Mouse (Mus musculus) activated CD4-positive, CD25-positive, alpha-beta regulatory T cell, adult 4 months (primary cell): ENCODE results near the gene Plxdc1. TPM values are rescaled to one million over a fixed set of nuclear protein-coding genes. Genes with fewer than 3 reads are reported as not detected.

Experiments
- ATAC-seq: one replicate; pipeline ENCODE4 v1.8.0; 2017
- polyA plus RNA-seq, 2 experiments: library from polyadenylated mRNA; unstranded; fragments of 100-300 nt; shearing (Covaris generic); gene quantifications; one replicate each; pipeline ENCODE4 v1.2.1; 2017

Plxdc1 gene
- polyA plus RNA-seq, 2 experiments from 2014 or later, result 5.8 to 6.4 TPM

DNA sequence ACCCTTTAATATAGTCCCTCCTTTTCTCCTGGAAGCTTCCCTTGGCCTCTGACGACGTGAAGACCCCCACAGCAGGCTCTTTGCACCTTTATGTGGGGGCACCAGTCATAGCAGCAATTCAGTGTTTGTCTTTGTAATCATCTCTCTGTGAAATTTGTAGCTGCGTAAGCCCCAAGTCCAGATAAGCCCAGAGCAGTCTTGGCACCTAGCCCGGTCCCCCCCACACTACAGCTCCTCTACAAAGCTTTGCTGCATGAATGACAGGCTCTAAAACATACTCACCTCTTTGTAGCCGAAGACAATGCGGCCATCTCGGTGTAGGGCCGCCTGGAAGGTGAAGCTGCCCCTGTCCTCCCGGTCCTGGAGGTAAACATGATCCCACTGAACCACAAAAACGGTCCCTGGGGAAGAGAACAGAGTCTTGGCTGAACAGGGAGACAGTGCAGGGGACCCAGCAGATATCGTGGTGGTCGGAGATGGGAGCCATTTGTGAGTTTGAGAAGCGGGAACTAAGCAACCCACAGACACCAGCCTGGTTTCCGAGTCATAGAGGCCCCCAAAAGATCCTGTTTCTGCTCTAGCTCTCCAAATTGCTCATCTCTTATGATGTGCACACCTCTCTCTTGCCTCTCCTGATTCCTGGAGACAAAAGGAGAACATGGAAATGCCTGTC, 31.6 kb downstream of the Plxdc1 start:
- ATAC-seq, result no peak

DNA sequence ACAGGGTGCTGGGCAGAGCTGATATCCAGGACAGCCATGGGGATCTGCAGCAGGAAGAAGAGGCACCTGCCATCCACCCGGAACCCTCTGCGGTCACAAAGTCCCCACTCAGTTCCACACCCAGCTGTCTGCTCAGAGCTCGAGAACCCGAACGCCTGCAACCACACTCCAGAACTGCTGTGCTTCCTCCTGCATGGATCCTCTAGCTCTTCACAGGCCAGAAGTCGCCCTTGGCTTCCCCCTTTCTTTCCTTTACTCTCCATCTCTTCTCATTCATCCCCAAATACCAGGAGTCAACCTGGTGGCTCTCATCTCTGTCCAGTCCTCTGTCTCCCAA, 32.3 kb downstream of the Plxdc1 start:
- ATAC-seq, result no peak

DNA sequence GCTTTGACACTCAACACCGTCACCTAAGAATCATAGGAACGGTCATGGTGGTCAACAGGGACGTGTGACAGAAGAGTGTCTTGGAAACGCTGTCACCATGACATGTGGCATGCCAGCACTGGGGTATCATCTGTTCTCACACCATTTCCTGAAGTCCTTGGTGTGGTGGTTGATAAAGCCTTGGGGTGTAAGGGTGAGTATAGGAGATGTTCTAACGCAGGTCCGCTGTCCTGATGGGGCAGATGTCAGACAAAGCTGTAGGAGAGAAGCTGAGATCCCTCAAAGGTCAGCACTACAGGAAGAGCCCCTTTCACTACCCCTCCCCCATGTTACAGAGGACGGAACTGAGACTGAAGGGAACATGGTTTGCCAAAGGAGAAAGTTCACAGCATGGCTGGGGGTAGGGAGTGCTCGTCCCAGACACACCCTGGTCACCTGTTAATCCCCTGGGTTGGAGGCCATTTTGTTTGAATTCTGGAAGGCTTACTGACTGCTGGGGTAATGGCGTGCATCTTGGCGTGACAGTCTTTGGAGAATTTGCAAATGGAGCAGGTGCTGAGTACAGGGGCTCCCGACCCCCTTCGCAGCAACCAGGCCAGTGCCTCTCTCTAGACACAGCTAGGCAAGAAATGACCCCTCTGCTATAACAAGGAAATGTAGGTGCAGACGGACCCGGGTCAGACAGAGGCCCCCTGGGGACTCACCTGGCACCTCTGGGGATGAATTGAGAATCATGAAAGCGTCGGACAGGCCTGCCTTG, 32.9 kb downstream of the Plxdc1 start:
- no peak for ATAC-seq

DNA sequence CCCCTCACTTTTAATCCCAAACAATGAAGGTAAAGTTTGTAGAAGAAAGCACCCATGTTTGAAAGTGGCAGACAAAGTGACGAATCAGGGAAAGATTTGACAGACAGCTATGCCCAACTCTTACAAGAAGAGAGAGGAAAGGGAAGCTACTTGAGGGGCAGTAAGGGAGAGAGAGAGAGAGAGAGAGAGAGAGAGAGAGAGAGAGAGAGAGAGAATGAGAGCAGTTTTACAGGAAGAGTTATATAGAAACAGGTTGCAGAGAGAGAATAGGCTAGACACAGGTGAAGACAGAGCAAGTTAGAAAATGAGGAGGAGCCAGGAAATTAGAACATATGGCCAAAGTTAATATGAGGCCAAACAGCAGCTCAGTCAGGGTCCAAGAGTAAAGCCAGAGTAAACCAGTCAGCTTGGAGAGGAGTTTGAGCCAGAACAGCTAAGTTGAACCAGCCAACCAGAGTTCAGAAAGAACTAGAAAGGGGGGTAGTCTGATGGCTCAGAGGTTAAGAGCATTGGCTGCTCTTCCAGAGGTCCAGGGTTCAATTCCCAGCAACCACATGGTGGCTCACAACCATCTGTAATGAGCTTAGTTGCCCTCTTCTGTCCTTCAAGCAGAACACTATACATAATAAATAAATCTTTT, 33.8 kb downstream of the Plxdc1 start:
- ATAC-seq, result no peak

DNA sequence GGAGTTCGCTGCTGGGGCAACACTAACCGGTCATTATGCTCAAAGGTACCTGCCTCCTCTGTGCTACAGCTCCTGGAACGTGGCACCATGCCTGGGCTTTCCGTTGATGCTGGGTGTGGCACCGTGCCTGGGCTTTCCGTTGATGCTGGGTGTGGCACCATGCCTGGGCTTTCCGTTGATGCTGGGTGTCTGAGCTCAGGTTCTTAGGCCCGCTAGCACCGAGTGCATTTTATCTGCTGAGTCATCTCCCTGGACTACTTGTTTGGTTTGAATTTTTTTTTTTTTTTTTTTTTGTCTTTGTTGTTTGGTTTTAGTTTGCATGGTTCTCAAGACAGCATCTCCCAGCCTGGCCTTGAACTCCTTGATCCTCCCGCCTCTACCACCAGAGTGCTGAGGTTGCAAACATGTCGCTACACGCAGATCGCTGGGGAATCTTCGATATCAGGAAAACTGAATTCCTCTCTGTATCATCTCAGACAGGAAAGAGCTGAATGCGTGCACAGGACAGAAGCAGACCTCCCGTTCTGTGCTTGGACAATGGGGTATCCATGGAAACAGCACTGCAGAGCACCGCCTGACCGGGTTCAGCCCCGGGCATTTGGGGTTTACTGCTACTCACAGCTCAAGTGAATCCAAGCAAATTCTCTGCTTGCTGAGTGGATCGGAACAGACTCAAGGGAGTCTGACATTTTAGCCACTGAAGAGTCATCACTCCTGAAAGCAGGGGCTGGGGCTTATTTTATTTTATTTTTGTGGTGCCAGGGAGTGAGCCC, 36.4 kb downstream of the Plxdc1 start:
- ATAC-seq, result peak; percentile 58

DNA sequence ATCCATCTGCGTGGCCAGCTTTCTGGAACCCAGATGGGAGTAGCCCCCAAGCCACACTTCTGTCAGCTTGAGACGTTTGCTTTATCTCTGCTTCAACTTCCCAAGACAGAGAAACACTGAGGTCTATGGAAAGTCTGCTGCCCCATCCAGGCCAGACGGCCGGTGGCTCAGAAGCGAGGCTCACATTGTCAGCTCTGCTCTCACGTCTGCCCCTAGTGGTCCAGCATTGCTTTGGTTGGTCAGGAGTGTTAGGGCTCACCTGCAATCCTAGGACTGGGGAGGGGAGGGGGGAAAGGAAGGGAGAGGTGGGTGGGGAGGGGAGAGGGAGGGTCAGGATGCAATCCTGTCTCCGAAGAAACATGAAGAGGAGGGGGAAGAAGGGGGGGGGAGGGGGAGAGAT, 38.8 kb downstream of the Plxdc1 start:
- no peak for ATAC-seq

DNA sequence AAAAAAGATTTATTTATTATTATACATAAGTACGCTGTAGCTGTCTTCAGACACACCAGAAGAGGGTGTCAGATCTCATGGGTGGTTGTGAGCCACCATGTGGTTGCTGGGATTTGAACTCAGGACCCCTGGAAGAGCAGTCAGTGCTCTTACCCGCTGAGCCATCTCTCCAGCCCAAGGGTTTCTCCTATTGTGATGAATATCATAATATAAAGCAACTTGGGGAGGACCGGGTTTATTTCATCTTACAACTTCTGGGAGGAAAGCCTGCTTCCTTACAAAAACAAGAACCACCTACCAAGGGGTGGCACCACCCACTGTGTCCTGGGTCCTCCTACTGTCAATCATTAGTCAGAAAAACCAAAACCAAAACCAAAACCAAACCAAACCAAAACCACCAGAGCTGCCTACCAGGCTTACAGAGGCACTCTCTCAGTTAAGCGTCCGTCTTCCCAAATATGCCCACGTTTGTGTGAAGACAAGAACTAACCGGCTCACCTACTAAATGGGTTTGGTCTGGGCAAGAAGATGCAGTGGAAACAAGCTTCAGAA, 40.4 kb downstream of the Plxdc1 start:
- peak; percentile 78 for ATAC-seq

DNA sequence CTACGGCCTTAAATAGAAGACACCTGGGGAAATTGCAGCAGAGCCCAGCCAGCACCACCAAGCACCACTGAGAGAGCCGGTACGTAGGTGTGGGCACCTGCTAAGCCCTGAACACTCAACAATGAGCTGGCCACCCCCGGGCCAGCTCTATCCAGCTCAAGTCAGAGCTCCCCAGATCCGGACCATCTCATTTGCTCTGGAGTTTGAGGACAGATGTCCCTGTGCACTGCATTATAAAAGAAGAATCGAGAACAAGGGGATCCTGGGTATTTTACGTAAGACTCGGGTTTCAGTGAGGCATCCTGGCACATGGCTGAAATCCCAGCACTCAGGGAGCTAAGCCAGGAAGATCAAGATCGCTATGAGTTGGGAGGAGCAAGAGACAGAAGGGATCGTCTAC, 41.2 kb downstream of the Plxdc1 start:
- ATAC-seq, result no peak

DNA sequence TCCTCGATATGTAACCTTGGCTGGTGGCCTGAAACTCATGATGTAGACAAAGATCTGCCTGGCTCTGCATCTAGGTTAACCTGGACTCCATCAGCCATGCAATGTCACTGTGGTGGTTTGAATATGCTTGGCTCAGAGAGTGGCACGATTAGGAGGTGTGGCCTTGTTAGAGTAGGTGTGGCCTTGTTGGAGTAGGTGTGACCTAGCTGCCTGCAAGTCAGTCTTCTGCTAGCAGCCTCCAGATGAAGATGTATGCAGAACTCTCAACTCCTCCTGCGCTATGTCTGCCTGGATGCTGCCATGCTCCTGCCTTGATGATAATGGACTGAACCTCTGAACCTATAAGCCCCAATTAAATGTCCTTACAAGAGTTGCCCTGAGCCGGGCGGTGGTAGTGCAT, 43.0 kb downstream of the Plxdc1 start:
- ATAC-seq, result no peak

DNA sequence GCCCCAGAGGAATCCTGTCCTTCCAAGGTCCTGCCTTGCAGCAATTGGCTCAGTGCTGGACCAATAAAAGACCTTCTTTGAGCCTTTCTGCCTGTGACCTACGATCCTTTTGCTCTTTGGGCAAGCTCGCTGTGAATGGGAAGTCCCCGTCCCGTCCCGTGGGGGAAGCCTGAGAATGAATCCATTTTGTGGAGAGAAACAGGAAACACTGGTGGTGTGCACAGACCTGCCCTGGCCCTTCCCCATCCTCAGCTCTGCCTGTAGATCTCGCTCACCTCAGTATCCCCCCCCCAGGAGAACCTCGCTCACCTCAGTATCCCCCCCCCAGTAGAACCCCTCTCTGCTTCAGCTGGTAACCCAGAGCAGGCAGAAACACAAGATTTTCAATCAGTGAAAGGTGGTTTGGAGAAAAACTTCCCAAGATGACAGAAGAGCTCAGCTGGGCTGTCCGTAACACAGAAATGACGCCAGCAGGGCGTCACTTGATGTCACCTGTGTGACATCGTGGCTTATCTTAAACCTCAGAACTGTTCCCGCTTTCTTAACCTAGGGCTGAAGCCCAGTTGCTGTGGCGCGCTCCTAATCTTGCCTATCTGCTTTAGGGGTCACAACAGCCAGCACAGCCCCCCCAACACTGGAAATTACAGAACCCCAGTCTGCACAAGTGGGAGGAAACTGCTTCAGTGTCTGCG, 43.7 kb downstream of the Plxdc1 start:
- ATAC-seq, result no peak

DNA sequence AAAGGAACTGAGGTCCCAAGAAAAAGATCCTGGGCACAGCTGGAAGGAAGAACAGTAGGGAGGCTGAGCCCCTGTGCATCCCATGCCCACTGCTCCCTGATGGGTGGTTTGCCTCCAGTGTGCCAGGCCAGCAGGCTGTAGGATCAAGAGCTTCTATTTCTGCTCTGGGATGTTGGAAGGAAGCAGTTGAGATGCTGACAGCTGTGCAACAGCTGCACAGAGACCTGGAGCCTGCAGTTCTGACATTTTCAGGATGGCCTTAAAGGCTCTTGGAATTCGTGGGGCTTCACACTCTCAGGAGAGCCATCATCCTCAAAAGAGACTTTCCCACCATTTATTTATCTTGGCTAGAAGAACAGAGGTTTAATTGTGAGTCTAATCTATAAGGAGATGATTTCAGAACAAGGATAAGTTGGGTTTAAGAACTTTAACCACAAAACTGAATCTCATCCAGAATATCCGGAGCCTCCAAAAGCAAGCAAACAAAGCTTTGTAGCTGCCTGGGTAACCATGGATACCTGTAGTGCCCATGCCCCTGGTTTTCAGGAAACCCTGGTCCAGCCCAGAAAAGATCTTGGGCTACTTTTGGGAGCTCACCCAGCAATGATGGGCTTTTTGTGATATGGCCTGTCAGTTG, 48.7 kb downstream of the Plxdc1 start:
- ATAC-seq, result no peak

DNA sequence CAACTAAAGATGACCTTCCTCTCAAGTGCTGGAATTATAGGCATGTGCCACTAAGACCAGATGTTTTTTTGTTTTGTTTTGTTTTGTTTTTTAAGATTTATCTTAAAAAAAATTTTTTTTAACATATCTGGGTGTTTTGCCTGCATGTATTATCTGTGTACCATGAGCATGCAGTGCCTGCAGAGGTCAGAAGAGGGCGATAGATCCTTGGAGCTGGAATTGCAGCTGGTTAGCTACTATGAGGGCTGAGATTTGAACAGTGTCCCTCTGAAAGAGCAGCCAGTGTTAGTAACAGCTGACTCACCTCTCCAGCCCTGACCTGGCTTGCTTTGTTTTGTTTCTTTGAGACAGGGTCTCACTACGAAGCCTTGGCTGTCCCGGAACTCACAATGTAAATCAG, 49.5 kb downstream of the Plxdc1 start:
- no peak for ATAC-seq

DNA sequence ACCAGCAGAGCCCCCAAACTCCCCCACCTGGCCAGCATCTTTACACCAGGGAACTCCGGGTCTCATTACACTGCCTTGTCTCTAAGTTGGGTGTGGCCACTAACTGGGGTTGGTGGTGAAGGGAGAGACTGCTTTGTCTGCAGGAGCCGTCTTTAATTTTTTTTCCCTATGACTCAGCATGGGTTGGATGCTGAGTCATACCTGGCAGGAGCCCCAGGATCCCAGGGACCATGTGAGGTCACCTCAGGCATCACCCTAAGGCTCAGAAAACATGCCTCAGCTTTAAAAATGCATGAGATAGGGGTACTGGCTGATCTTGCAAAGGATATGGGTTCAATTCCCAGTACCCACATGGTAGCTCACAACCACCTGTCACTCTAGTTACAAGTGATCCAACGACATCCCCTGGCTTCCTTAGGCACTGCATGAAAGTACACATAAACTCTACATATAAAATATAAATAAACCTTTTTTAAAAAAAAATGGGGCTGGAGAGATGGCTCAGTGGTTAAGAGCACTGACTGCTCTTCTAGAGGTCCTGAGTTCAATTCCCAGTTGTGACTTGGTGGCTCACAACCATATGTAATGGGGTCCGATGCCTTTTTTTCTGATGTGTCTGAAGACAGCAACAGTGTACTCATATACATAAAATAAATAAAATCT, 50.2 kb downstream of the Plxdc1 start:
- ATAC-seq, result no peak

DNA sequence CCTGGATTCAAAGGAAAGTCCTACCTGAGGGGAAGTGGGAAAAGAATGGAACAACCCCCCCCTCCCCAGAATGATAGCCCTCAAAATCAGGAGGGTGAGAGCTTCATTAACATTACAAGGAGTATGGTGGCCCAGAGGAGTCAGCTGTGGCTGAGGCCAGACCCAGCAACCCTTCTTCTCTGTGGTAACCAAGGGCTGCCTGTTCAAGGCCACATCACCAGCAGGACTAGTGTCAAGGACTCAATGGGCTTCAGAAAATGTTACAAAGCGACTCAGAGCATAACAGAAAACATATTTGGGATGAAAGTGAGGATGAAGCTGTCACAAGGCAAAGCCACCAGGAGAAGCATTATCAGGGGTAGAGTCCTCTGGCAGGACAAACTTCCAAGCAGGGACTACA, 52.7 kb downstream of the Plxdc1 start:
- ATAC-seq, result no peak

DNA sequence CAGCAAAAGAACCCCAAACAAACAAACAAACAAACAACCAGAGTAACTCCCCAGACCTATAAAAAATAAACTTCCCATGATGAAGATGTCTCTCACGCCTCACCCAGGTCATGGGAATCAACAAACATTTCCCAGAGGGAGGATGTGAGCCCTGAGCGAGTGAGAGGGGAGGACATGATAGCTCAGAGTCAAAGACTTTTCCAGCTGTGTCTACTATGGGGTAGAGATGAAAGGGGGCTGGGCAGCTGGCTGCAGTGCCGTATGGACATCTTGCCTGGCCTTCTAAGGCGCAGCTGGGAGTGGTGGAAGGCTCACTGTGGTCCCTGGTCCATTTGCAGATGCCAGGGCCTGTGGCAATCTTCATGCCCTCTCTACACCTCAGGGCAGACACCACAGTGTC, 57.3 kb downstream of the Plxdc1 start:
- ATAC-seq, result no peak

DNA sequence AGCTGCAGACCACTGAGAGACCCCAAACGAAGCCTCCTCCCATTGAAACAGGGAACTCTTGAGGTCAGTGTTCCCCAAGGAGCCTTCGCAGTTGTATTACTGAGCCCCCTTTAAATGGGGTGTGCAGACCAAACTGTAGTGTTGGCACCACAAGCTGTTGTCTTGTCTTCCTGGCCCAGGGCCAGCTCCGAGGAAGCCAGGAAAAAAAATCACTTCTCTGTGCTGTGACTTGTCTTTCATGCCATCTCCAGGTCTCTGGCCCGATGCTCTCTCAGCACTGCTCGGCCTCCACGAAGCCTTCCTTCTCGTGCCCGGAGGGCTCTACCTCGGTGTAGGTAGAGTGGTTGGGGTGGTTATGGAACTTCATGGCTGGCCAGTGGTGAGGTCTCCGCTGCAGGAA, 62.0 kb downstream of the Plxdc1 start:
- ATAC-seq, result no peak

DNA sequence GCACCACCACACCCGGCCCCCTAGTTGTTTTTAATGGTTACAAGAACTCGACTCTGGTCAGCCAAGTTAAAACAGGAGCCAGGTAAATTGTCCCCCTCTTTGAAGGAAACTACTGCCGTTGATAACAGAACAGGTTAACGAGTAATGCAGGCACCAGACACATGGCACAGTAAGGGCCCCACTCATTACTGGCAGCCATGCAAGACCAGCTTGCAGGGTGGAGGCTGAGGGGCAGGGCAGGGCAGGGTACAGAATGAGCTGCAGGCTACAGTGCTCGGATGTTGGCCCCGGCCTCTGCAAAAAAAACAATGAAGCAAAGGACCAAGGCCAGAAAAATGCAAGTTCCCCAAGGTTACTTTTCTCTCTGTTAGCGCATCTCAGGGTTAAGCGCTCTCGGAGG, 62.6 kb downstream of the Plxdc1 start:
- ATAC-seq, result no peak

DNA sequence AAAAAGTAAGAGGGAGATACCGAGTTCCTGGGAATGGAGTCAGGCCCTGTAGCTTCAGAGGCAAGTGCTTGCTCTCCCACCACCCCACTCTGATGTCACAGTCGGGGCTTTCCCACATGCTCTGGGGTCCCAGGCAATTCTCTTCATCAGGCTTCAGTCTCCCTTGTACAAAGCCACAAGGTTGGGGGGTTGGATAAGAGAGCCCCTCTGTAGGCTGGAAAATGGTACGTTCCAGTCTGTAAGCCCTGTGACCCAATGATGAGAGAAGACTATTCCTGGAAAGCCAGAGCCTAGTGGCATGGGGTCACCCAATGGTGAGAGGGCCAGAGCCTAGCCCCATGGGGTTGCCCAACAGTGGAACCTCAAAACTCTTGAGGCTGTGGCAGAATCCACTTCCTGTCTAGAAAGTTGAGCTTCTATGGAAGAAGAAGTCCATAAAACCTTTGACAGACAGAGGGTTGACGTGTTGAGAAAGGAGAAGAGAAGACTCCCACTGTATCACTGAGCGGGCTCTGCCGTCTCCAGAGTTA, 70.2 kb downstream of the Plxdc1 start:
- no peak for ATAC-seq

DNA sequence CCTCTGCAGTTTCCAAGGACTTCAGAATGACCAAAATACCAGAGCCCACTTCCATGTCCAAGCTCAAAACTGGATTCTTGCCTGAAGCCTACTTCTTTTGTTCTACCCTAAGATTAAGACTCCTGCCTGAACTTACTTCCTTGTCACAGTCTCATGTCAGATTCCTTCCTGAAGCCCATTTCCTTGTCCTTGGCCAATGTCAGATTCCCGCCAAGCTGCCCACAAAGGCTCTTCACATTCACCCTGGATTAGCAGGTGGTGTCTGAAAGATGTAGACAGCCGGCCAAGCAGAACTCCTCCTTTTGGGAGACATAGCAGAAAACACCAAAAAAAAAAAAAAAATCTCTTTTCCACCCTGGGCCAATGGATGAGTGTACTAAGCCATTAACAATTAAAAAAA, 70.8 kb downstream of the Plxdc1 start:
- no peak for ATAC-seq

DNA sequence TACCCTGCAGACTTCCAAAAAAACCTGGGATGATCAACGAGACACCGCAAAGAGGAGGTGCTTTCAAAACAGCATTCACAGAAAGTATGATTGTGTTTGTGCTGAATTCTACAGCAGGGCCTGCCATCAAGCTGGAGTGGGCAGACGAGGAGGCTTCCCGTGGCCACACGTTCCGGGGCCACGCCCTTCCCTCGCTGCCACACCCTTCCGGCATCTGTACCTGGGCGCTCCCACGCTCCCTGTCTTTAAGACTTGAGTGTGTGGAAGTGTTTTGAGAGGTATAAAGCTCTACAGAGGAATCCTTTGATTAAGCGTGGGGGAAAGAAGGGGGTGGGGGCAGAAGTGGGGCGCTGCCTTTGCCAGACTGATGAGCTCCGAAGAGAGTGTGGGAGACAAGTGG, 73.1 kb downstream of the Plxdc1 start:
- no peak for ATAC-seq
